Mouse (Mus musculus) heart, adult 2 months (tissue): ENCODE measurements around the gene Twist1. TPM values are rescaled to one million over a fixed set of nuclear protein-coding genes. Genes with fewer than 3 reads are reported as not detected.

Source experiments
- DNase-seq, 2 experiments: peaks; one replicate each; pipeline ENCODE4 v3.0.0; 2021
- H3K27ac ChIP-seq: fragments of 200-600 bp; 2 replicates; pipeline ENCODE4 v1.8.1; 2022
- H3K27me3 ChIP-seq: fragments of 200-500 bp; 2 replicates; pipeline ENCODE4 v1.6.1; 2012; ENCODE audit warnings: mild to moderate bottlenecking, low read length, inconsistent platforms, mixed read lengths; ENCODE audit not compliant: control insufficient read depth, insufficient read depth
- H3K36me3 ChIP-seq: fragments of 200-500 bp; 2 replicates; pipeline ENCODE4 v1.6.1; 2012; ENCODE audit warnings: low read length, inconsistent platforms; ENCODE audit not compliant: control insufficient read depth, insufficient read depth
- H3K4me1 ChIP-seq: fragments of 200-500 bp; 2 replicates; pipeline ENCODE4 v1.6.1; 2011; ENCODE audit warnings: low read length; ENCODE audit not compliant: control insufficient read depth, insufficient read depth
- H3K4me3 ChIP-seq: fragments of 200-600 bp; 2 replicates; pipeline ENCODE4 v1.8.1; 2022
- H3K79me2 ChIP-seq: fragments of 200-500 bp; replicated peaks from 2 replicates; pipeline ENCODE4 v1.6.1; 2012; ENCODE audit warnings: mild to moderate bottlenecking, inconsistent platforms, low read length, moderate library complexity, mixed read lengths; ENCODE audit not compliant: control insufficient read depth, insufficient read depth
- H3K9ac ChIP-seq: fragments of 200-500 bp; 2 replicates; pipeline ENCODE4 v1.6.1; 2012; ENCODE audit warnings: low read depth, mild to moderate bottlenecking, control low read depth, inconsistent platforms, low read length, mixed read lengths
- CTCF ChIP-seq: fragments of 200-600 bp; IDR thresholded peaks from 2 replicates; pipeline ENCODE4 v1.8.1; 2022; ENCODE audit warnings: antibody characterized with exemption, mild to moderate bottlenecking, moderate library complexity
- EP300 ChIP-seq: fragments of 200-500 bp; IDR thresholded peaks from 2 replicates; pipeline ENCODE4 v1.6.1; 2011; ENCODE audit warnings: low read depth, low read length, control low read depth; ENCODE audit not compliant: insufficient read depth
- POLR2A ChIP-seq: fragments of 200-500 bp; IDR thresholded peaks from 2 replicates; pipeline ENCODE4 v1.6.1; 2011; ENCODE audit warnings: mild to moderate bottlenecking, low read depth, low read length, control low read depth; ENCODE audit not compliant: insufficient read depth
- WGBS: fragments of 180-500 bp; shearing (Covaris S2); methylation state at CpG from one replicate; pipeline ENCODE4 v1.1.7; 2018; 5-methylcytosine and 5-hydroxymethylcytosine counted together
- intact Hi-C: fragments of 180-260 bp; cut with DNase I; formaldehyde crosslinking; loops from one replicate; pipeline ENCODE4 v1.15.1; 2025
- polyA plus RNA-seq: library from polyadenylated mRNA; depleted of rRNA; stranded (reverse); fragments of >200 nt; gene quantifications from 2 replicates; pipeline ENCODE4 v1.2.3, GENCODE M21; 2012
- total RNA-seq, 2 experiments: library from RNA; stranded (reverse); gene quantifications; 2 replicates each; pipeline ENCODE4 v1.2.3; 2021

The Twist1 gene
- total and polyA plus RNA-seq, 3 experiments, result 1.5 to 2.7 (median 2.3) TPM

DNA sequence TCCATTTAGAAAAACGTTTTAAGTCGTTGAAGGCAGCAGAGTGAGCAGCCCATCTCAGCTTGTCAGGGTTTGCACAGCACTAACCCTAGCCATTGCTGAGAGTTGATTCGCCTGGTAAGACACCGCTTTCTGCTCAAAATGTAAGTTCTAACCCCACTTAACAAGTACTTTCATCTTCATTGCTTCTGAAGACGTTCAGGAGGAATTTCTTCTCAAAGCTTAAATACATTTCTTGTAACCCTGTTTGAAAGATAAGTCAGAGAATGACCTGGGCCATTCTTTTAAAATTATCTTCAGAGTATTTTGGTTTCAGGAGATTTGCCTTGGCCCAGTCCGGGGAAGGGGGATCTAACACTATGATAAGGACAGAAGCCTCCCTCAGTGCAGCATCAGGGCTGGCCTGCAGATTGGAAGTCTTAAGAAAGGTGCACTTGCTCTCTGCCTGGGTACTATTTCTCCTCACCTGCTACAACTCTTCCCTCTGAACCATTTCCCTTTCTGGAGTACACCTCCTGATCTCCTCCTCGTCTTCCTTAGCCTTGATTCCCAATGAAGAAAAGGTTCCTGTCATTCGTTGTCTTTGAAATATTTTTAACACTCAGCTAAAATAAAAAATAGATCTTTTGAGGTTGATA lies 2.4 kb upstream of the Twist1 start:
- WGBS, result 43% methylated on average over 8 of the region's 8 CpGs
- DNase-seq, result no peak
- intact Hi-C loops, result no loop called here
- H3K79me2 ChIP-seq, result no peaks in the 10 kb centered on the region
- no peak for TF ChIP-seq POLR2A
- no peak for TF ChIP-seq EP300
- no peak for TF ChIP-seq CTCF
- H3K27me3 ChIP-seq, result peaks cover 19% of the 10 kb centered on the region
- H3K27ac ChIP-seq, result no peak overlapping the region
- no peak overlapping the region for H3K9ac ChIP-seq
- H3K36me3 ChIP-seq, result no peaks in the 10 kb centered on the region
- H3K4me1 ChIP-seq, result no peaks in the 10 kb centered on the region
- H3K4me3 ChIP-seq, result no peak overlapping the region

DNA sequence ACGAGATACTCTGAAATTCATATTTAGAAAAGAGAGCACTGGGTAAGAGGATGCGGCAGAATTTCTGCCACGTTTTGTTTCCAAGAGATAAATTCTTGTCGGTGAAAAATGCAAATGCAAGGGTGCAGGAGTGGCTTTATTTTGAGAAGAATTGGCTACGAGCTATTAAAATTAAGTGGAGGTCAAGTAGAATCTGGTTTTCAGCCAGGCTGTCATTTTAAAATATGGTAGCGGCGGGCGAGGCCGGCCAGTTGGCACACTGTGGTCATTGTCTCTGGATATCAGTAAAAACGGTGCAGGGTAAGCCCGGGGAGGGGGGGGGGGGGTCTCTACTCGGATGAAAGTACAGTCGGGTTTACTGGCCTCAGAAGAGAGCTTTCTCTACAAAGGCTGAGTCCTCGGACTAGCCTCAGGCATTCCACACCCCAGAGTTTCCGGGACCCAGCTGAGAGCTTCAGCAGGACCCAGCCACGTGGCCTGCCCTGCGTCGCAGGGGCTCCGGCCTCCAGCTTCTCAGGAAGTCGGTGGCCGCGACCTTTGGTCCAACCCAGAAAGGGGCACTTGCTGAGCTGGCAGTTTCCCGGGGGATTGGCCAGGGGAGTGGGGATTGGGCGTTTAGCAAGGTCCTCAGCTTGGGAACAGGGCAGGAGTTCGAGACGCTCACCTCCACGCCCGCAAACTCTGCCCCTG lies 1.7 kb upstream of the Twist1 start:
- Histone ChIP-seq H3K27me3 (peaks cover 19% of the 10 kb centered on the region), H3K36me3 (no peaks in the 10 kb centered on the region), H3K4me1 (no peaks in the 10 kb centered on the region), H3K79me2 (no peaks in the 10 kb centered on the region), H3K27ac (no peak overlapping the region), H3K4me3 (no peak overlapping the region), H3K9ac (no peak overlapping the region)
- no peak for TF ChIP-seq POLR2A
- no peak for TF ChIP-seq CTCF
- TF ChIP-seq EP300, result no peak
- WGBS, result 9% methylated on average over 28 of the region's 28 CpGs
- intact Hi-C loops, result no loop called here
- no peak for DNase-seq

DNA sequence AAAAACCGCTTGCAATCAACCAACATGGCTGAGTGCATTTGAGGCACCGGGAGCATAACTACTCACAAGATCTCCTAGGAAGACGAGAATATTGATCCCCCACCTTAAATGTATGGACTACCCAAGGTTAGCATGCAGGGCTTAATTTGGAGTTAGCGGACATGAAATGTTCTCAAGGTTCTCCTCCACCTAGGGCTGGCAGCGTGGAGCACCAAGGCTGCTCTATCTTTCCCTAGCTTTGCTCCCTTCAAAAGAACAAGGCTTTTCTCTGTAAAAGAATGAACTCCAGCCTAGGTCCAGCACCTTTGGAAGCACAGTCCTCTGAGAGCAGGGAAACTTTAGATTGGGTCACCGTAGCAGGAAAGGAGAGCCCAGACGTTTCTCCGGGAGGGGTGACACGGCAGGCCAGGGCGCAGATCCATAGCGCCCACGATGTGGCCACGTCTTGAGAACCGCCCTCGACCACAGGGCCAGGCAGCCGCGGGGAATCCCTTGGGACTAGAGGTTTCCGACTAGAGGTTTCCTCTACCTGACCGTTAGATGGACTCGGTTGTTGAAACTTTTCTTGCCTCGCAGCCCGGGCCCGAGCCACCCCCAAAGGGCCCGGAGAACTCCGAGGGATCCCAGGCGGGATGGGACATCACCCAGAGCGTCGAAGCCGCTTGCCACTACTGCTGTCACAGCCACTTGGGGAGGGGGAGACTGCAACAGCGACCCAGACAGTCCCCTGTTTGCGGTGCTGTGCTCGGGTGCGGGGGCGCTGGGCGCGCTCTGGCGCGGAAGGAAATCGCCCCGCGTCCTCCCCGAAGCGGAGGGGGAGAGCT lies 683 bp upstream of the Twist1 start:
- Histone ChIP-seq H3K79me2 (no peaks in the 10 kb centered on the region), H3K27ac (peak overlapping the region; percentile 51), H3K4me1 (no peaks in the 10 kb centered on the region), H3K4me3 (peak overlapping the region; percentile 54), H3K27me3 (peaks cover 21% of the 10 kb centered on the region), H3K9ac (peak overlapping the region; percentile 63), H3K36me3 (no peaks in the 10 kb centered on the region)
- TF ChIP-seq CTCF (no peak), POLR2A (peak; percentile 36; the same call in 1 of the 2 replicates), EP300 (no peak)
- DNase-seq, result peak; percentile 28 to 50
- intact Hi-C loops, result no loop called here
- 2% methylated on average over 43 of the region's 43 CpGs for WGBS

DNA sequence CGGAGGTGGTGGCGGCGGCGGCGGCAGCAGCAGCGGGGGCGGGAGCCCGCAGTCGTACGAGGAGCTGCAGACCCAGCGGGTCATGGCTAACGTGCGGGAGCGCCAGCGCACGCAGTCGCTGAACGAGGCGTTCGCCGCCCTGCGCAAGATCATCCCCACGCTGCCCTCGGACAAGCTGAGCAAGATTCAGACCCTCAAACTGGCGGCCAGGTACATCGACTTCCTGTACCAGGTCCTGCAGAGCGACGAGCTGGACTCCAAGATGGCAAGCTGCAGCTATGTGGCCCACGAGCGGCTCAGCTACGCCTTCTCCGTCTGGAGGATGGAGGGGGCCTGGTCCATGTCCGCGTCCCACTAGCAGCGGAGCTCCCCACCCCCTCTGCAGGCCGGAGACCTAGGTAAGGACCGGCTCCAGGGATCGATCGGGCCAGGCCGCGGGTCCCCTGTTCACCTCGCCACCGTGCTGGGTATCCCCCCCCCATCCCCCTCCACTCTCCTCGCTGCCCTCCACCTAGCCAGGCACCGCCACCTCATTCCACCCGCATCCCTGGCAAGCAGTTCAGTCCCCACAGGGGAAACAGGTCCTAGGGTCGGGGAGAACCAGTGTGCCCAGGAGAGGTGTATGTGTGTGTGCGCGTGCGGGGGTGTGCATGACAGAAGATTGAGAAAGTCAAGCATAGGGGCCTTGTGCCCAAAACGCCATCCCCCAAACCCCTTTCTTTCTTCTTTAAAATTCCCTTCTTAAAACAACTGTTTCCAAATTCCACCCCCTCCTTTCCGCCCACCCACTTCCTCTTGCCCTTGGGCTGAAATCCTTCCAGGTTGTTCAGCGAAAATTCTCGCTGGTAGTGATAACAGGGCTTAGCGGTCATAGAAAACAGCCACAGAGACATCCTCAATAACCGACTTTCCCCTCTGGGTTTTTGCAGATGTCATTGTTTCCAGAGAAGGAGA lies 1.0 kb downstream of the Twist1 start:
- intact Hi-C loops, result no loop called here

DNA sequence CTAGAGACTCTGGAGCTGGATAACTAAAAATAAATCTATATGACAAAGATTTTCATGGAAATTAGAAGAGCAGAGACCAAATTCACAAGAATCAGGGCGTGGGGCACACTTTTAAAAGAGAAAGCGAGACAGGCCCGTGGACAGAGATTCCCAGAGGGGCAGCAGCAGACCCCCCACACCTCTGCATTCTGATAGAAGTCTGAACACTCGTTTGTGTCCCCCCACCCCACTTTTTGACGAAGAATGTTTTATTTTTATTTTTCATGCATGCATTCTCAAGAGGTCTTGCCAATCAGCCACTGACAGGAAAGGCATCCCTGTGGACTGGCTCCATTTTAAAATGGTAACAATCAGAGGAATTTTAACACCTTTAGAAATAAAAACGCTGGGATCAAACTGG lies 1.7 kb downstream of the Twist1 start:
- H3K36me3 ChIP-seq, result no peaks in the 10 kb centered on the region
- H3K9ac ChIP-seq, result no peak overlapping the region
- WGBS, result 19% methylated on average over 6 of the region's 6 CpGs
- H3K4me3 ChIP-seq, result no peak overlapping the region; the same call in 1 of the 2 replicates
- H3K79me2 ChIP-seq, result no peaks in the 10 kb centered on the region
- TF ChIP-seq CTCF (no peak), POLR2A (no peak), EP300 (no peak)
- no peaks in the 10 kb centered on the region for H3K4me1 ChIP-seq
- H3K27me3 ChIP-seq, result peaks cover 23% of the 10 kb centered on the region
- DNase-seq, result no peak
- intact Hi-C loops, result no loop called here
- H3K27ac ChIP-seq, result no peak overlapping the region

More for the DNA sequence above, 1.0 kb downstream of the Twist1 start:
- peak; percentile 17 to 41 for DNase-seq
- Histone ChIP-seq H3K9ac (peak overlapping the region; percentile 91), H3K36me3 (no peaks in the 10 kb centered on the region), H3K4me1 (no peaks in the 10 kb centered on the region), H3K4me3 (peak overlapping the region; percentile 54), H3K27me3 (peaks cover 21% of the 10 kb centered on the region), H3K79me2 (no peaks in the 10 kb centered on the region), H3K27ac (peak overlapping the region; percentile 17; the same call in 1 of the 2 replicates)
- 1% methylated on average over 55 of the region's 56 CpGs for WGBS
- TF ChIP-seq CTCF (no peak), EP300 (no peak), POLR2A (no peak)
